Mouse (Mus musculus): ENCODE measurements at regions not wholly inside any gene's neighbourhood (a gene's known extent, or its start where the extent isn't known, plus 50 kb on each side); places are given as distances from the start of the nearest gene placed in this dataset.

DNA sequence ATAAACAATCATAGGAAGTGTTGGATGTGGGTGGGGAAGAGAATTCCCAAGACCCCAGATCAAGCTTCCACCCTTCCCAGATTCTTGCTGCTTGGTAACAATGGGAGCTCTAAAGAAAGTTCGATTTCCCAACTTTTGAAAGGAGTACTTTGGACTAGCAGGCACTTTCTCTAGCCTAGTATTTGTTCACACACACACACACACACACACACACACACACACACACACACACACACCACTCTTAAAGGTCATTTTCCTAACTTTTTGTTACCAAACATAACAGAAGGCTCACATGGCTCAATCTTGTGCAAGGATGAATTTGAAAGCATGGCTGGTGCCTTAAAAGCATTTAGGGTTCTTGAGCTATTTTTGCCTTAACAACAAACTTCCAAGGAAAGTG is 71.6 kb upstream of the Pgrmc2 start:
- no peak for DNase-seq (ENCODE audit: low spot score in 2 of 2)

DNA sequence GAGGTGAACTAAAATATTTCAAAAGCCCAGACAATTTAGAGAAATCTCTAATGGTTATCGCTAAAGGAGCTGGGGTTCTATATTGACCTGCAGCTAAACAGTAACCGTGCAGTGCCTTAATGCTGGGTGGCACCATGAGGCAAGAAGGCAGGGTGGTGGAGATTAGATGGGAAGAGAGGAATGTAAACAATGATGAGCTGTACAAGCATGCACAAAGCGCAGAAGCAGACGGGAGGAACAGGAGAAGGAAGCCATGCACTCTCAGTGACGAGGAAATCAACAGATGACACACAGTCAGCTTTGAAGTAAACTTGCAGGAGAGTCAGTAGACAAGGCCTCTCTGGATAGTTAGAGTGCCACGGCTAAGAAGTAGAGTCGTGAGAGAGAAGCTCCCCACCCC is 69.1 kb upstream of the Pgrmc2 start:
- DNase-seq (ENCODE audit: low spot score in 2 of 2): no peak

DNA sequence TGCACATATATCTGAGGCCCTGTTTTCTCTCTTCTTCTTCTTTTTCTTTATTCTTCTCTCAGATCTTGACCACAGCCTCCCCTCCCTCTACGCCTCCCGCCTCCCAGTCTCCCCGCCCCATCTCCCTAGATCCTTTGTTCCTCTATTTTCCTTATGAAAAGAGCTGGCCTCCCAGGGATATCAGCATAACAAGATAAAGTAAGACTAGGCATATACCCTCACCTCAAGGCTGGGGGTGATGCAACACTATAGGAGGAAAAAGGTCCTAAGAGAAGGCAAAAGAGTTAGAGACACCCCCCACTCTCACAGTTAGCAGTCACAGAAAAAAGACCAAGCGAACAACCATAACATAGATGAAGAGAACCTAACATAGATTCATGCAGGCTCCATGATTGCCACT is 57.5 kb upstream of the Pgrmc2 start:
- DNase-seq (ENCODE audit: low spot score in 2 of 2): no peak

DNA sequence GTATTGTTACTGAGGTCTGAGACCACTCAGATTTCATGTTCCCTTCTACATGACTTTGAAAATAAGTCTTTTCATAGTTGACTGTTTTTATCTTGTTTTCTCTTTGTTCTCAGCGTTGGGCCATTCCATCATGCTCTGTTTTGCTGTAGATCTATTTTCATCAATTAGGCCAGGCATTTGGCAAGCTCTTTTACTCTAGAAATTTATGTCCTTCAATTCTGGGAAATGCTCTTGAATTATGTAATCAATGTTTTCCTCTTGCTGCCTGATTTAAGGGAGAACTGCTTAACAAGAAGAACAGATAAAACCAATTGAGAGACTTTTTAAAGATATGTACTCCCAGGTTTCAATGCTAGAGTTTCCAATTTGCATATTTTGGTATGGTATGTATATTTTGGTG is 55.1 kb upstream of the Pgrmc2 start:
- no peak for DNase-seq (ENCODE audit: low spot score in 2 of 2)

DNA sequence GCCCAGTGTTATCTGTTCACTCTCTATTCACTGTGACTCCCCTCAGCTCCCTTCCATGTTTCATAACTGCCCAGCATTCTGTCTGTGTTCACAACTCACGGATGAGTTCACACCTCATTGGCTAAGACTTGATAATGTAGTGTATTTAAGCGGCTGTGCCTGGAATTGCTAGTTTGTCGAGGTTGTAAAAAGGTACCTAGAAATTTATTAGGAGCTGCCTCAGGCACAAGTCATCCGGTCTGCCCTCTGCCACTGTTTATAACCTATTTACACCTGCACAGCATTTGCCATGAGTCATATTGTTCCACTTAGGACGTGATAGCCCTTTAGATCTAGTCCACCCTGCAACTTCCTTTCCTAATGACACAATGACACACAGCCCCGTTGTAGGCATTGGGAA is 50.0 kb upstream of the Pgrmc2 start:
- no peak for DNase-seq (ENCODE audit: low spot score in 2 of 2)
